Mouse (Mus musculus) layer of hippocampus, adult 2 months (tissue): ENCODE results near the gene Itgb2l. TPM values are rescaled to one million over a fixed set of nuclear protein-coding genes. Genes with fewer than 3 reads are reported as not detected.
"Not testable (repeated sequence)": the region's sequence is repeated elsewhere in the genome, so short reads cannot be mapped to it uniquely, and the experiment has no call there.

Experiments used
- DNase-seq, 2 experiments: peaks; one replicate each; pipeline ENCODE4 v3.0.0; 2022; ENCODE audit warnings: low spot score in 2 of 2
- H3K27ac ChIP-seq: fragments of 200-600 bp; 2 replicates; pipeline ENCODE4 v1.8.1; 2022
- H3K4me3 ChIP-seq: fragments of 200-600 bp; 2 replicates; pipeline ENCODE4 v1.8.1; 2022; ENCODE audit warnings: mild to moderate bottlenecking
- CTCF ChIP-seq: fragments of 200-600 bp; conservative IDR thresholded peaks from 2 replicates; pipeline ENCODE4 v1.8.1; 2022; ENCODE audit warnings: antibody characterized with exemption, mild to moderate bottlenecking, moderate library complexity
- total RNA-seq, 2 experiments: library from RNA; stranded (reverse); gene quantifications; 2 replicates each; pipeline ENCODE4 v1.2.3; 2021

The Itgb2l gene
- total RNA-seq, 2 experiments from 2014 or later: not detected

GRCm38 (mm10) chr16:96457612-96458011 lies 14.2 kb upstream of the Itgb2l start:
- Histone ChIP-seq H3K27ac (no peak overlapping the region), H3K4me3 (no peak overlapping the region)
- no peak for TF ChIP-seq CTCF
- DNase-seq: no peak

GRCm38 (mm10) chr16:96454086-96454485 lies 10.7 kb upstream of the Itgb2l start:
- TF ChIP-seq CTCF: no peak
- no peak overlapping the region for H3K27ac ChIP-seq
- no peak for DNase-seq
- H3K4me3 ChIP-seq: no peak overlapping the region

- not testable (repeated sequence) for H3K27ac ChIP-seq, DNase-seq, H3K4me3 ChIP-seq
Observed at GRCm38 (mm10) chr16:96450871-96451270, 7.5 kb upstream of the Itgb2l start.

GRCm38 (mm10) chr16:96441826-96442225 lies 1.6 kb downstream of the Itgb2l start:
- no peak overlapping the region for H3K27ac ChIP-seq
- TF ChIP-seq CTCF: no peak
- no peak for DNase-seq
- H3K4me3 ChIP-seq: no peak overlapping the region

- H3K4me3 ChIP-seq: no peak overlapping the region
- H3K27ac ChIP-seq: no peak overlapping the region
- DNase-seq: no peak
- no peak for TF ChIP-seq CTCF
Observed at GRCm38 (mm10) chr16:96440871-96441270, 2.5 kb downstream of the Itgb2l start.

GRCm38 (mm10) chr16:96439682-96440081 lies 3.7 kb downstream of the Itgb2l start:
- no peak overlapping the region for H3K27ac ChIP-seq
- DNase-seq: no peak
- H3K4me3 ChIP-seq: no peak overlapping the region
- no peak for TF ChIP-seq CTCF

- Histone ChIP-seq H3K27ac (no peak overlapping the region), H3K4me3 (no peak overlapping the region)
- peak; percentile 27 to 30 for DNase-seq
- no peak for TF ChIP-seq CTCF
Observed at GRCm38 (mm10) chr16:96438946-96439345, 4.5 kb downstream of the Itgb2l start.

GRCm38 (mm10) chr16:96434024-96434785 lies 9.2 kb downstream of the Itgb2l start:
- Histone ChIP-seq H3K4me3 (no peak overlapping the region), H3K27ac (no peak overlapping the region)
- DNase-seq: peak in 1 of 2 experiments; percentile 6
- TF ChIP-seq CTCF: no peak

- H3K4me3 ChIP-seq: no peak overlapping the region
- H3K27ac ChIP-seq: no peak overlapping the region
- no peak for TF ChIP-seq CTCF
- peak in 1 of 2 experiments; percentile 2 for DNase-seq
Observed at GRCm38 (mm10) chr16:96433266-96433665, 10.2 kb downstream of the Itgb2l start.

- no peak overlapping the region for H3K27ac ChIP-seq
- no peak for TF ChIP-seq CTCF
Observed at GRCm38 (mm10) chr16:96429046-96429445, 14.4 kb downstream of the Itgb2l start.

GRCm38 (mm10) chr16:96426671-96427070 lies 16.7 kb downstream of the Itgb2l start:
- peak in 1 of 2 experiments; percentile 3 for DNase-seq
- no peak overlapping the region for H3K4me3 ChIP-seq
- TF ChIP-seq CTCF: no peak
- H3K27ac ChIP-seq: no peak overlapping the region

More at GRCm38 (mm10) chr16:96429046-96429445, 14.4 kb downstream of the Itgb2l start:
- peak in 1 of 2 experiments; percentile 5 for DNase-seq
- H3K4me3 ChIP-seq: no peak overlapping the region

- Histone ChIP-seq H3K27ac (no peak overlapping the region), H3K4me3 (no peak overlapping the region)
- peak in 1 of 2 experiments; percentile 4 for DNase-seq
- no peak for TF ChIP-seq CTCF
Observed at GRCm38 (mm10) chr16:96425044-96425443, 18.4 kb downstream of the Itgb2l start.

- no peak overlapping the region for H3K4me3 ChIP-seq
- TF ChIP-seq CTCF: no peak
- DNase-seq: no peak
Observed at GRCm38 (mm10) chr16:96408064-96408465, 35.4 kb downstream of the Itgb2l start.

GRCm38 (mm10) chr16:96406312-96406711 lies 37.1 kb downstream of the Itgb2l start:
- no peak for TF ChIP-seq CTCF
- H3K27ac ChIP-seq: no peak overlapping the region
- H3K4me3 ChIP-seq: no peak overlapping the region
- DNase-seq: no peak

More at GRCm38 (mm10) chr16:96408064-96408465, 35.4 kb downstream of the Itgb2l start:
- H3K27ac ChIP-seq: no peak overlapping the region
